Mouse (Mus musculus): Measurements from ENCODE around the gene Gm10563. TPM values are rescaled to one million over a fixed set of nuclear protein-coding genes. Genes with fewer than 3 reads are reported as not detected.
A peak's percentile ranks its signal among the peaks of the same experiment; 100 is the strongest.

Gene Gm10563
- polyA plus RNA-seq, 1 experiment from 2014 or later, result not detected

GRCm38 (mm10) chr4:155669598-155670075, 24.4 kb upstream of the Gm10563 start:
- Histone ChIP-seq H3K9ac (peak overlapping the region; percentile 86), H3K27me3 (replicated peaks) (no peaks in the 10 kb centered on the region), H3K4me2 (peak overlapping the region; percentile 83), H3K4me3 (peak overlapping the region; percentile 71), H3K4me1 (peaks cover 12% of the 10 kb centered on the region), H3K9me3 (no peaks in the 10 kb centered on the region), H3K27ac (replicated peaks) (peak overlapping the region; percentile 46), H3K36me3 (peaks cover 10% of the 10 kb centered on the region; the same call in 1 of the 2 replicates)
- WGBS, result 2% methylated on average over 8 of the region's 8 CpGs
- ATAC-seq (ENCODE audit: extremely low read depth, insufficient number of reproducible peaks, low FRiP score, low TSS enrichment), result no peak; the same call in none of the 2 replicates

- peaks cover 15% of the 10 kb centered on the region; the same call in 1 of the 2 replicates for H3K36me3 ChIP-seq
- ATAC-seq (ENCODE audit: extremely low read depth, insufficient number of reproducible peaks, low FRiP score, low TSS enrichment), result peak; percentile 98
- H3K4me3 ChIP-seq, result peak within 1 kb of the TSS; percentile 71
- H3K4me2 ChIP-seq, result peak within 1 kb of the TSS; percentile 83
- no peaks in the 10 kb centered on the region for H3K27me3 ChIP-seq (replicated peaks)
- under 1% methylated on average over 73 of the region's 73 CpGs for WGBS
- H3K27ac ChIP-seq (replicated peaks), result peak within 1 kb of the TSS; percentile 46
- H3K4me1 ChIP-seq, result peaks cover 12% of the 10 kb centered on the region
- peak within 1 kb of the TSS; percentile 86 for H3K9ac ChIP-seq
- no peaks in the 10 kb centered on the region for H3K9me3 ChIP-seq
Measured at GRCm38 (mm10) chr4:155668689-155669597, 23.7 kb upstream of the Gm10563 start, which contains the start of gene Mib2. Gene Mib2 (minus strand): TSS chr4:155669198.

GRCm38 (mm10) chr4:155666903-155667302, 21.7 kb upstream of the Gm10563 start:
- Histone ChIP-seq H3K27ac (replicated peaks) (no peak overlapping the region), H3K27me3 (replicated peaks) (no peaks in the 10 kb centered on the region), H3K9me3 (no peaks in the 10 kb centered on the region), H3K4me3 (no peak overlapping the region), H3K36me3 (peaks cover 18% of the 10 kb centered on the region; the same call in 1 of the 2 replicates), H3K4me2 (no peak overlapping the region), H3K4me1 (peaks cover 21% of the 10 kb centered on the region), H3K9ac (no peak overlapping the region)
- ATAC-seq (ENCODE audit: extremely low read depth, insufficient number of reproducible peaks, low FRiP score, low TSS enrichment), result no peak

- ATAC-seq (ENCODE audit: extremely low read depth, insufficient number of reproducible peaks, low FRiP score, low TSS enrichment), result no peak; the same call in 1 of the 2 replicates
Measured at GRCm38 (mm10) chr4:155660641-155661040, 15.4 kb upstream of the Gm10563 start.

GRCm38 (mm10) chr4:155658961-155659360, 13.8 kb upstream of the Gm10563 start:
- Histone ChIP-seq H3K27me3 (replicated peaks) (peaks cover 30% of the 10 kb centered on the region), H3K4me2 (no peak overlapping the region), H3K9me3 (no peaks in the 10 kb centered on the region), H3K4me1 (peaks cover 39% of the 10 kb centered on the region), H3K4me3 (no peak overlapping the region), H3K36me3 (peaks cover 48% of the 10 kb centered on the region), H3K9ac (no peak overlapping the region), H3K27ac (replicated peaks) (no peak overlapping the region)
- no peak for ATAC-seq (ENCODE audit: extremely low read depth, insufficient number of reproducible peaks, low FRiP score, low TSS enrichment)
- 85% methylated on average over 10 of the region's 10 CpGs for WGBS

More at GRCm38 (mm10) chr4:155660641-155661040, 15.4 kb upstream of the Gm10563 start:
- Histone ChIP-seq H3K27me3 (replicated peaks) (peaks cover 13% of the 10 kb centered on the region; the same call in 1 of the 2 replicates), H3K9me3 (no peaks in the 10 kb centered on the region), H3K4me2 (no peak overlapping the region), H3K4me1 (peaks cover 23% of the 10 kb centered on the region), H3K4me3 (no peak overlapping the region), H3K36me3 (peaks cover 56% of the 10 kb centered on the region), H3K9ac (peak overlapping the region; percentile 38; the same call in 1 of the 2 replicates), H3K27ac (replicated peaks) (no peak overlapping the region; the same call in 1 of the 2 replicates)
- 49% methylated on average over 12 of the region's 12 CpGs for WGBS

- no peak overlapping the region for H3K27ac ChIP-seq (replicated peaks)
- peaks cover 56% of the 10 kb centered on the region for H3K4me1 ChIP-seq
- no peaks in the 10 kb centered on the region for H3K9me3 ChIP-seq
- no peak for ATAC-seq (ENCODE audit: extremely low read depth, insufficient number of reproducible peaks, low FRiP score, low TSS enrichment)
- H3K27me3 ChIP-seq (replicated peaks), result peaks cover 50% of the 10 kb centered on the region
- peaks cover 45% of the 10 kb centered on the region for H3K36me3 ChIP-seq
- no peak overlapping the region for H3K4me3 ChIP-seq
- H3K9ac ChIP-seq, result no peak overlapping the region
- no peak overlapping the region for H3K4me2 ChIP-seq
- WGBS, result 84% methylated on average over 13 of the region's 13 CpGs
Measured at GRCm38 (mm10) chr4:155656214-155656751, 11.1 kb upstream of the Gm10563 start.

- Histone ChIP-seq H3K27ac (replicated peaks) (peak overlapping the region; percentile 88), H3K36me3 (peaks cover 55% of the 10 kb centered on the region), H3K27me3 (replicated peaks) (peaks cover 50% of the 10 kb centered on the region), H3K4me2 (peak overlapping the region; percentile 80), H3K9me3 (no peaks in the 10 kb centered on the region), H3K4me1 (peaks cover 50% of the 10 kb centered on the region), H3K9ac (peak overlapping the region; percentile 81), H3K4me3 (peak overlapping the region; percentile 58)
- 2% methylated on average over 52 of the region's 52 CpGs for WGBS
- no peak for ATAC-seq (ENCODE audit: extremely low read depth, insufficient number of reproducible peaks, low FRiP score, low TSS enrichment)
Measured at GRCm38 (mm10) chr4:155654456-155655298, 9.5 kb upstream of the Gm10563 start.

GRCm38 (mm10) chr4:155654183-155654455, 8.9 kb upstream of the Gm10563 start:
- Histone ChIP-seq H3K4me1 (peaks cover 50% of the 10 kb centered on the region), H3K4me3 (peak overlapping the region; percentile 58), H3K27me3 (replicated peaks) (peaks cover 50% of the 10 kb centered on the region), H3K4me2 (peak overlapping the region; percentile 80), H3K36me3 (peaks cover 56% of the 10 kb centered on the region), H3K9ac (peak overlapping the region; percentile 81), H3K27ac (replicated peaks) (peak overlapping the region; percentile 88), H3K9me3 (no peaks in the 10 kb centered on the region)
- ATAC-seq (ENCODE audit: extremely low read depth, insufficient number of reproducible peaks, low FRiP score, low TSS enrichment), result no peak
- under 1% methylated on average over 6 of the region's 6 CpGs for WGBS

GRCm38 (mm10) chr4:155653451-155654182, 8.4 kb upstream of the Gm10563 start:
- H3K27ac ChIP-seq (replicated peaks), result peak overlapping the region; percentile 88
- H3K9me3 ChIP-seq, result no peaks in the 10 kb centered on the region
- peaks cover 56% of the 10 kb centered on the region for H3K36me3 ChIP-seq
- H3K4me1 ChIP-seq, result peaks cover 50% of the 10 kb centered on the region
- peak overlapping the region; percentile 58 for H3K4me3 ChIP-seq
- peak overlapping the region; percentile 80 for H3K4me2 ChIP-seq
- peak overlapping the region; percentile 81 for H3K9ac ChIP-seq
- WGBS, result 2% methylated on average over 31 of the region's 31 CpGs
- no peak for ATAC-seq (ENCODE audit: extremely low read depth, insufficient number of reproducible peaks, low FRiP score, low TSS enrichment)
- H3K27me3 ChIP-seq (replicated peaks), result peaks cover 50% of the 10 kb centered on the region

GRCm38 (mm10) chr4:155653086-155653450, 7.9 kb upstream of the Gm10563 start, which contains the start of gene Mmp23:
Gene Mmp23 (minus strand): TSS chr4:155653384.
- H3K4me3 ChIP-seq, result peak within 1 kb of the TSS; percentile 58
- H3K27me3 ChIP-seq (replicated peaks), result peaks cover 50% of the 10 kb centered on the region
- H3K4me2 ChIP-seq, result peak within 1 kb of the TSS; percentile 80
- ATAC-seq (ENCODE audit: extremely low read depth, insufficient number of reproducible peaks, low FRiP score, low TSS enrichment), result no peak
- H3K36me3 ChIP-seq, result peaks cover 58% of the 10 kb centered on the region
- peaks cover 50% of the 10 kb centered on the region for H3K4me1 ChIP-seq
- H3K9ac ChIP-seq, result peak within 1 kb of the TSS; percentile 81
- H3K9me3 ChIP-seq, result no peaks in the 10 kb centered on the region
- under 1% methylated on average over 33 of the region's 33 CpGs for WGBS
- peak within 1 kb of the TSS; percentile 88 for H3K27ac ChIP-seq (replicated peaks)

Measured in heart, embryonic 13.5 days (tissue).